In genomic region chr7:44589149-44589548, GRCm38 (mm10) we compare ENCODE assay signal across 7 mouse cellular contexts. TPM values are rescaled to one million over a fixed set of nuclear protein-coding genes. Genes with fewer than 3 reads are reported as not detected.
DNase-seq lines count a peak whose midpoint lies in the region; ATAC-seq and TF ChIP-seq lines count a peak whose summit lies in the region.

No protein-coding gene starts in this region.

- peak overlapping the region; percentile 73 for H3K4me3 ChIP-seq in hindbrain, postnatal 0 days (ENCODE audit: low read length)

- intact Hi-C loops in left cerebral cortex, postnatal 14 days (cut with DNase I), result loop anchor here (5.0 kb wide), 1 partner anchor 53 kb away; no protein-coding TSS in a partner anchor

- 0% methylated on average over 22 of the region's 33 CpGs for WGBS in hindbrain, postnatal 0 days

- peak overlapping the region; percentile 53 for H3K9ac ChIP-seq in hindbrain, postnatal 0 days (replicated peaks; ENCODE audit: low read length)

- peaks cover 38% of the 10 kb centered on the region for H3K4me1 ChIP-seq in hindbrain, postnatal 0 days (ENCODE audit: insufficient read depth, low read length)

- ATAC-seq in hindbrain, postnatal 0 days, result peak; percentile 13
- peak; percentile 45 for ATAC-seq in megakaryocyte progenitor cell, adult 5-6 weeks (replicated peaks; ENCODE audit: poor library complexity)

- peak overlapping the region; percentile 54; the same call in 1 of the 2 replicates for H3K27ac ChIP-seq in hindbrain, postnatal 0 days

- no peaks in the 10 kb centered on the region for H3K9me3 ChIP-seq in hindbrain, postnatal 0 days (ENCODE audit: low read length)

- peak overlapping the region; percentile 89 for H3K4me2 ChIP-seq in hindbrain, postnatal 0 days (ENCODE audit: low read depth, low read length)

- peak; percentile 20; the same call in 1 of the 2 replicates for TF ChIP-seq CTCF in hindbrain, postnatal 0 days (IDR thresholded peaks at IDR 0.05; ENCODE audit: low read depth)

- peak; percentile 44 to 55 for DNase-seq in adrenal gland, adult 18-20 months (ENCODE audit: low spot score in 2 of 2)
- DNase-seq in cerebellum, adult 9-10 months, result peak; percentile 97
- peak; percentile 74 to 75 for DNase-seq in frontal cortex, postnatal 36 days (ENCODE audit: low spot score in 2 of 2)
- DNase-seq in hindbrain, postnatal 0 days (ENCODE audit: low spot score), result peak; percentile 88
- peak; percentile 70 to 73 for DNase-seq in left cerebral cortex, postnatal 14 days (ENCODE audit: low spot score in 2 of 2)
- DNase-seq in right cerebral cortex, postnatal 25 days, result peak; percentile 84

- H3K27me3 ChIP-seq in hindbrain, postnatal 0 days (ENCODE audit: insufficient read depth, low read length), result no peaks in the 10 kb centered on the region

- no peaks in the 10 kb centered on the region for H3K36me3 ChIP-seq in hindbrain, postnatal 0 days (ENCODE audit: insufficient read depth, low read length)

RNA-seq across cellular contexts. Expression of gene Kcnc3, which starts 1.3 kb away (rescaled TPM):
- total RNA-seq in adrenal gland, adult 18-20 months (2021), result 1 to 10 TPM; 4.0 to 5.6 TPM
- 24.7 and 37.0 TPM in 2 replicates for total RNA-seq in hindbrain, postnatal 0 days (2014; rRNA removed)
- 8.0 and 8.2 TPM in 2 replicates for polyA plus RNA-seq in hindbrain, postnatal 0 days (2015; fragmentation: Nextera tagmentation; extraction: Ambion mirVana)
- 10 to 100 TPM; 74.2 to 75.5 TPM for total RNA-seq in left cerebral cortex, postnatal 14 days (2021)
- 0.25 and 0.66 TPM in 2 replicates for total RNA-seq in megakaryocyte progenitor cell, adult 5-6 weeks (2015)
- total RNA-seq in megakaryocyte progenitor cell, adult 5-6 weeks (2017), result 0.04 TPM in 1 of 2 replicates, not detected in the other

RNA-seq across cellular contexts. Expression of gene Napsa, which starts 17.0 kb away (rescaled TPM):
- total RNA-seq in adrenal gland, adult 18-20 months (2021), result 1 to 10 TPM; 1.3 to 1.6 TPM
- total RNA-seq in hindbrain, postnatal 0 days (2014; rRNA removed), result 0.90 TPM in 1 of 2 replicates, not detected in the other
- 0.26 and 0.69 TPM in 2 replicates for polyA plus RNA-seq in hindbrain, postnatal 0 days (2015; fragmentation: Nextera tagmentation; extraction: Ambion mirVana)
- not detected for total RNA-seq in left cerebral cortex, postnatal 14 days (2021)
- 219 and 232 TPM in 2 replicates for total RNA-seq in megakaryocyte progenitor cell, adult 5-6 weeks (2015)
- total RNA-seq in megakaryocyte progenitor cell, adult 5-6 weeks (2017), result 91.2 and 121 TPM in 2 replicates

RNA-seq across cellular contexts. Expression of gene Nr1h2, which starts 35.4 kb away (rescaled TPM):
- 100 to 1,000 TPM; 108 to 128 TPM for total RNA-seq in adrenal gland, adult 18-20 months (2021)
- total RNA-seq in hindbrain, postnatal 0 days (2014; rRNA removed), result 71.2 and 76.4 TPM in 2 replicates
- 50.5 and 57.6 TPM in 2 replicates for polyA plus RNA-seq in hindbrain, postnatal 0 days (2015; fragmentation: Nextera tagmentation; extraction: Ambion mirVana)
- total RNA-seq in left cerebral cortex, postnatal 14 days (2021), result 10 to 100 TPM; 51.0 to 60.7 TPM
- total RNA-seq in megakaryocyte progenitor cell, adult 5-6 weeks (2015), result 39.4 and 43.7 TPM in 2 replicates
- total RNA-seq in megakaryocyte progenitor cell, adult 5-6 weeks (2017), result 42.6 and 45.7 TPM in 2 replicates

RNA-seq across cellular contexts. Expression of gene Pold1, which starts 40.5 kb away (rescaled TPM):
- total RNA-seq in adrenal gland, adult 18-20 months (2021), result 1 to 10 TPM; 8.3 to 9.4 TPM
- 26.3 and 30.0 TPM in 2 replicates for total RNA-seq in hindbrain, postnatal 0 days (2014; rRNA removed)
- polyA plus RNA-seq in hindbrain, postnatal 0 days (2015; fragmentation: Nextera tagmentation; extraction: Ambion mirVana), result 17.6 and 18.7 TPM in 2 replicates
- total RNA-seq in left cerebral cortex, postnatal 14 days (2021), result 1 to 10 TPM; 4.2 to 7.0 TPM
- 51.4 and 70.3 TPM in 2 replicates for total RNA-seq in megakaryocyte progenitor cell, adult 5-6 weeks (2015)
- total RNA-seq in megakaryocyte progenitor cell, adult 5-6 weeks (2017), result 64.4 and 77.2 TPM in 2 replicates

RNA-seq across cellular contexts. Expression of gene Spib, which starts 57.3 kb away (rescaled TPM):
- under 1 TPM; 0.19 to 0.43 TPM for total RNA-seq in adrenal gland, adult 18-20 months (2021)
- total RNA-seq in hindbrain, postnatal 0 days (2014; rRNA removed), result 0.05 TPM in 1 of 2 replicates, not detected in the other
- polyA plus RNA-seq in hindbrain, postnatal 0 days (2015; fragmentation: Nextera tagmentation; extraction: Ambion mirVana), result 0.06 TPM in 1 of 2 replicates, not detected in the other
- total RNA-seq in left cerebral cortex, postnatal 14 days (2021), result under 1 TPM in 1 of 2 experiments, not detected in 1; 0.15 TPM
- total RNA-seq in megakaryocyte progenitor cell, adult 5-6 weeks (2015), result 0.20 TPM in 1 of 2 replicates, not detected in the other
- total RNA-seq in megakaryocyte progenitor cell, adult 5-6 weeks (2017), result 0.04 TPM in 1 of 2 replicates, not detected in the other

Comparison
In these comparisons a context has a peak if more than half of its experiments do, and no peak if none do; other contexts are left out.
1. Peak in every context shown above with its lines: DNase-seq, ATAC-seq, H3K4me3 ChIP-seq and H3K27ac ChIP-seq.
2. RNA of gene Napsa, which starts 17.0 kb away (total RNA-seq): 91.2 to 232 TPM in megakaryocyte progenitor cell, adult 5-6 weeks; 1.3 to 1.6 TPM in adrenal gland, adult 18-20 months, not detected in left cerebral cortex, postnatal 14 days and 0.90 TPM in hindbrain, postnatal 0 days; every median in the first group is over 10 times any median in the second.